Mouse (Mus musculus) kidney, postnatal 4 days (tissue): ENCODE measurements at regions not wholly inside any gene's neighbourhood (a gene's known extent, or its start where the extent isn't known, plus 50 kb on each side); places are given as distances from the start of the nearest gene placed in this dataset.

ENCODE experiments used
- DNase-seq, 2 experiments: peaks; one replicate each; pipeline ENCODE4 v3.0.0; 2021; ENCODE audit warnings: mixed read lengths in 2 of 2

- no peak for DNase-seq
These were observed 54.8 kb downstream of the Gm19935 start for GRCm38 (mm10) chr8:90762390-90762789.

- DNase-seq, result no peak
These were observed 55.2 kb downstream of the Gm19935 start for GRCm38 (mm10) chr8:90761947-90762346.

- DNase-seq, result no peak
These were observed 55.7 kb downstream of the Gm19935 start for GRCm38 (mm10) chr8:90761446-90761845.

- DNase-seq, result no peak
These were observed 57.7 kb downstream of the Gm19935 start for GRCm38 (mm10) chr8:90759531-90759930.

GRCm38 (mm10) chr8:90755020-90755419 lies 62.2 kb downstream of the Gm19935 start:
- peak; percentile 6 to 16 for DNase-seq

- no peak for DNase-seq
These were observed 73.6 kb downstream of the Gm19935 start for GRCm38 (mm10) chr8:90743546-90743945.

GRCm38 (mm10) chr8:90740963-90741733 lies 76.0 kb downstream of the Gm19935 start:
- DNase-seq, result peak in 1 of 2 experiments; percentile 18

GRCm38 (mm10) chr8:90740302-90740962 lies 76.8 kb downstream of the Gm19935 start:
- DNase-seq, result no peak

GRCm38 (mm10) chr8:90728011-90728410 lies 89.2 kb downstream of the Gm19935 start:
- no peak for DNase-seq

- DNase-seq, result no peak
These were observed 92.0 kb downstream of the Gm19935 start for GRCm38 (mm10) chr8:90725188-90725587.

- DNase-seq, result no peak
These were observed 100.8 kb downstream of the Gm19935 start for GRCm38 (mm10) chr8:90716436-90716835.

- peak; percentile 77 to 79 for DNase-seq
These were observed 108.7 kb downstream of the Gm19935 start for GRCm38 (mm10) chr8:90708524-90708923.

GRCm38 (mm10) chr8:90692516-90692915 lies 124.7 kb downstream of the Gm19935 start:
- no peak for DNase-seq

- DNase-seq, result no peak
These were observed 132.1 kb downstream of the Gm19935 start for GRCm38 (mm10) chr8:90685076-90685475.

- peak; percentile 4 to 6 for DNase-seq
These were observed 146.6 kb downstream of the Gm19935 start for GRCm38 (mm10) chr8:90670471-90671057.

GRCm38 (mm10) chr8:90669396-90669795 lies 147.8 kb downstream of the Gm19935 start:
- no peak for DNase-seq

- DNase-seq, result no peak
These were observed 158.1 kb downstream of the Gm19935 start for GRCm38 (mm10) chr8:90659066-90659465.

GRCm38 (mm10) chr8:90657641-90658051 lies 159.5 kb downstream of the Gm19935 start:
- DNase-seq, result peak; percentile 54 to 64

GRCm38 (mm10) chr8:90657116-90657515 lies 160.1 kb downstream of the Gm19935 start:
- DNase-seq, result no peak

- DNase-seq, result no peak
These were observed 160.6 kb downstream of the Gm19935 start for GRCm38 (mm10) chr8:90656436-90657090.

- DNase-seq, result no peak
These were observed 162.4 kb downstream of the Gm19935 start for GRCm38 (mm10) chr8:90654786-90655185.

GRCm38 (mm10) chr8:90642392-90642791 lies 174.8 kb downstream of the Gm19935 start:
- peak; percentile 13 to 14 for DNase-seq

- DNase-seq, result no peak
These were observed 180.4 kb downstream of the Gm19935 start for GRCm38 (mm10) chr8:90636770-90637169.
